Mouse (Mus musculus): ENCODE measurements around the gene Hoxa3. TPM values are rescaled to one million over a fixed set of nuclear protein-coding genes. Genes with fewer than 3 reads are reported as not detected.

The Hoxa3 gene
- polyA plus RNA-seq, 1 experiment: not detected

GRCm38 (mm10) chr6:52218643-52219215, 5.6 kb upstream of the Hoxa3 start:
- Histone ChIP-seq H3K4me1 (ENCODE audit: control insufficient read depth, insufficient read depth, low read length) (peaks cover 6% of the 10 kb centered on the region), H3K27ac (ENCODE audit: insufficient read depth, low read depth, low read length) (no peak overlapping the region), H3K4me3 (ENCODE audit: insufficient read depth, low read depth, low read length) (no peak overlapping the region)
- 11% methylated on average over 14 of the region's 14 CpGs for WGBS
- TF ChIP-seq CTCF (IDR thresholded peaks at IDR 0.05; ENCODE audit: insufficient read depth, low read depth, low read length) (no peak), POLR2A (IDR thresholded peaks at IDR 0.05; ENCODE audit: insufficient read depth, low read depth, low read length) (no peak)

- Histone ChIP-seq H3K27ac (ENCODE audit: insufficient read depth, low read depth, low read length) (no peak overlapping the region), H3K4me3 (ENCODE audit: insufficient read depth, low read depth, low read length) (no peak overlapping the region), H3K4me1 (ENCODE audit: control insufficient read depth, insufficient read depth, low read length) (peaks cover 6% of the 10 kb centered on the region)
- 7% methylated on average over 23 of the region's 23 CpGs for WGBS
- TF ChIP-seq POLR2A (IDR thresholded peaks at IDR 0.05; ENCODE audit: insufficient read depth, low read depth, low read length) (no peak), CTCF (IDR thresholded peaks at IDR 0.05; ENCODE audit: insufficient read depth, low read depth, low read length) (no peak)
These were observed 4.9 kb upstream of the Hoxa3 start for GRCm38 (mm10) chr6:52217895-52218642.

- TF ChIP-seq POLR2A (IDR thresholded peaks at IDR 0.05; ENCODE audit: insufficient read depth, low read depth, low read length) (no peak), CTCF (IDR thresholded peaks at IDR 0.05; ENCODE audit: insufficient read depth, low read depth, low read length) (no peak)
- no peak overlapping the region for H3K27ac ChIP-seq (ENCODE audit: insufficient read depth, low read depth, low read length)
- WGBS: 2% methylated on average over 25 of the region's 25 CpGs
- no peak overlapping the region for H3K4me3 ChIP-seq (ENCODE audit: insufficient read depth, low read depth, low read length)
- H3K4me1 ChIP-seq (ENCODE audit: control insufficient read depth, insufficient read depth, low read length): peaks cover 6% of the 10 kb centered on the region
These were observed 4.3 kb upstream of the Hoxa3 start for GRCm38 (mm10) chr6:52217459-52217768.

GRCm38 (mm10) chr6:52216691-52217458, 3.7 kb upstream of the Hoxa3 start:
- Histone ChIP-seq H3K27ac (ENCODE audit: insufficient read depth, low read depth, low read length) (no peak overlapping the region), H3K4me1 (ENCODE audit: control insufficient read depth, insufficient read depth, low read length) (peaks cover 6% of the 10 kb centered on the region), H3K4me3 (ENCODE audit: insufficient read depth, low read depth, low read length) (no peak overlapping the region)
- WGBS: 4% methylated on average over 60 of the region's 60 CpGs
- no peak for TF ChIP-seq CTCF (IDR thresholded peaks at IDR 0.05; ENCODE audit: insufficient read depth, low read depth, low read length)
- no peak for TF ChIP-seq POLR2A (IDR thresholded peaks at IDR 0.05; ENCODE audit: insufficient read depth, low read depth, low read length)

- TF ChIP-seq CTCF (IDR thresholded peaks at IDR 0.05; ENCODE audit: insufficient read depth, low read depth, low read length) (no peak), POLR2A (IDR thresholded peaks at IDR 0.05; ENCODE audit: insufficient read depth, low read depth, low read length) (no peak)
- no peaks in the 10 kb centered on the region for H3K4me1 ChIP-seq (ENCODE audit: control insufficient read depth, insufficient read depth, low read length)
- H3K4me3 ChIP-seq (ENCODE audit: insufficient read depth, low read depth, low read length): no peak overlapping the region
- WGBS: 3% methylated on average over 30 of the region's 30 CpGs
- no peak overlapping the region for H3K27ac ChIP-seq (ENCODE audit: insufficient read depth, low read depth, low read length)
These were observed 2.8 kb upstream of the Hoxa3 start for GRCm38 (mm10) chr6:52215771-52216535.

- TF ChIP-seq CTCF (IDR thresholded peaks at IDR 0.05; ENCODE audit: insufficient read depth, low read depth, low read length) (no peak), POLR2A (IDR thresholded peaks at IDR 0.05; ENCODE audit: insufficient read depth, low read depth, low read length) (no peak)
- Histone ChIP-seq H3K4me1 (ENCODE audit: control insufficient read depth, insufficient read depth, low read length) (no peaks in the 10 kb centered on the region), H3K27ac (ENCODE audit: insufficient read depth, low read depth, low read length) (no peak overlapping the region), H3K4me3 (ENCODE audit: insufficient read depth, low read depth, low read length) (no peak overlapping the region)
- 11% methylated on average over 3 of the region's 3 CpGs for WGBS
These were observed 1.9 kb upstream of the Hoxa3 start for GRCm38 (mm10) chr6:52215070-52215469.

GRCm38 (mm10) chr6:52214271-52214670, 1.1 kb upstream of the Hoxa3 start:
- no peaks in the 10 kb centered on the region for H3K4me1 ChIP-seq (ENCODE audit: control insufficient read depth, insufficient read depth, low read length)
- WGBS: 18% methylated on average over 5 of the region's 5 CpGs
- H3K4me3 ChIP-seq (ENCODE audit: insufficient read depth, low read depth, low read length): no peak overlapping the region
- TF ChIP-seq POLR2A (IDR thresholded peaks at IDR 0.05; ENCODE audit: insufficient read depth, low read depth, low read length): no peak
- no peak for TF ChIP-seq CTCF (IDR thresholded peaks at IDR 0.05; ENCODE audit: insufficient read depth, low read depth, low read length)
- H3K27ac ChIP-seq (ENCODE audit: insufficient read depth, low read depth, low read length): no peak overlapping the region

- H3K27ac ChIP-seq (ENCODE audit: insufficient read depth, low read depth, low read length): no peak overlapping the region
- H3K4me1 ChIP-seq (ENCODE audit: control insufficient read depth, insufficient read depth, low read length): no peaks in the 10 kb centered on the region
- TF ChIP-seq POLR2A (IDR thresholded peaks at IDR 0.05; ENCODE audit: insufficient read depth, low read depth, low read length) (no peak), CTCF (IDR thresholded peaks at IDR 0.05; ENCODE audit: insufficient read depth, low read depth, low read length) (no peak)
- H3K4me3 ChIP-seq (ENCODE audit: insufficient read depth, low read depth, low read length): no peak overlapping the region
- 3% methylated on average over 22 of the region's 22 CpGs for WGBS
These were observed 499 bp downstream of the Hoxa3 start for GRCm38 (mm10) chr6:52212556-52213118.

Data from olfactory bulb, adult 2 months (tissue).